Mouse (Mus musculus) neural tube, embryonic 15.5 days (tissue): ENCODE results near the gene Hbb-bh2. TPM values are rescaled to one million over a fixed set of nuclear protein-coding genes. Genes with fewer than 3 reads are reported as not detected.
"Not testable (repeated sequence)": the region's sequence is repeated elsewhere in the genome, so short reads cannot be mapped to it uniquely, and the experiment has no call there.

Source experiments
- ATAC-seq: fragments of 200-750 bp; cut with Nextera tagmentation; 2 replicates; pipeline ENCODE4 v1.8.0; 2017; ENCODE audit warnings: mild to moderate bottlenecking, moderate TSS enrichment, moderate library complexity; ENCODE audit not compliant: low FRiP score
- H3K27ac ChIP-seq: fragments of 300-500 bp; sonication (generic); replicated peaks from 2 replicates; pipeline ENCODE4 v1.5.1; 2015; ENCODE audit warnings: mild to moderate bottlenecking, inconsistent platforms
- H3K27me3 ChIP-seq: fragments of 300-500 bp; sonication (generic); replicated peaks from 2 replicates; pipeline ENCODE4 v1.6.1; 2015; ENCODE audit warnings: inconsistent platforms
- H3K36me3 ChIP-seq: fragments of 300-500 bp; sonication (generic); 2 replicates; pipeline ENCODE4 v1.6.1; 2015; ENCODE audit warnings: inconsistent platforms
- H3K4me1 ChIP-seq: fragments of 300-500 bp; sonication (generic); 2 replicates; pipeline ENCODE4 v1.6.1; 2015; ENCODE audit warnings: inconsistent platforms
- H3K4me2 ChIP-seq: fragments of 300-500 bp; sonication (generic); 2 replicates; pipeline ENCODE4 v1.6.1; 2015; ENCODE audit warnings: inconsistent platforms, mild to moderate bottlenecking, moderate library complexity
- H3K4me3 ChIP-seq: fragments of 300-500 bp; sonication (generic); replicated peaks from 2 replicates; pipeline ENCODE4 v1.5.1; 2015; ENCODE audit warnings: mild to moderate bottlenecking, inconsistent platforms
- H3K9ac ChIP-seq: fragments of 300-500 bp; sonication (generic); replicated peaks from 2 replicates; pipeline ENCODE4 v1.6.1; 2015; ENCODE audit warnings: mild to moderate bottlenecking, inconsistent platforms
- H3K9me3 ChIP-seq: fragments of 300-500 bp; sonication (generic); replicated peaks from 2 replicates; pipeline ENCODE4 v1.6.1; 2016; ENCODE audit warnings: inconsistent platforms
- WGBS: fragments of 180-500 bp; shearing (Covaris S2); methylation state at CpG from one replicate; pipeline ENCODE4 v1.1.7; 2015; ENCODE audit warnings: mixed read lengths; 5-methylcytosine and 5-hydroxymethylcytosine counted together
- polyA plus RNA-seq: library from polyadenylated mRNA; unstranded; fragments of >200 nt; fragmentation: Nextera tagmentation; extraction: Ambion mirVana; gene quantifications from 2 replicates; pipeline ENCODE4 v1.2.1, GENCODE M21; 2015

Gene Hbb-bh2
- polyA plus RNA-seq, 1 experiment from 2014 or later: not detected

DNA sequence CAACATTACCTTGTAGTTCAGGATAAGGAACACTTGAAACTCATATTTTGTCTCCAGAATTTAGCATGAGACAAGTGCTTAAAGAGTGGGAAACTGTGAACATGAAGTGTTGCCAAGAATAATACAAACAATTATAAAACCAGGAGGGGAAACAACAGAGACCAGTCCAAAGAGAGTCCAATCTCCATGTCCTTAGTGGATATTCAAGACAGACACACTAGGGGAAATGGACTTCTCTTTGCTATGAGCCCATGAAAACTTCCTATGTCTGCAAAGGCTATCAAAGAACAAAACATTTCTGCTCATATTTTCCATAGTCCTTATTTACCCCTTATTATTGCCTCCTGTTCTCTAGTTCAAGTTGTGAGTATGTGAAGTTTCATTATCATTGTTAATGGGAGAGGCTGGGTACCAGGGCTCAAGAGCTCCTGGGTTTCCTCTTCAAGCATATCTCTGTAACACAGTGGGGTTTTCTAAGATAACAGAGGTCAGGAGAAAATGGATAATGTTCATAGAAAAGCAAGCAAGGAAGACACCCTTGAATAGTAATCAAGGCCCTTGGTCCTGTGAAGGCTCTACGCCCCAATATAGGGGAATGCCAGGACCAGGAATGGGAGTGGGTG, 29.0 kb downstream of the Hbb-bh2 start:
- H3K4me3 ChIP-seq: no peak overlapping the region
- H3K36me3 ChIP-seq: no peaks in the 10 kb centered on the region
- no peak overlapping the region for H3K9ac ChIP-seq
- H3K27ac ChIP-seq: no peak overlapping the region
- no peak for ATAC-seq
- H3K4me2 ChIP-seq: no peak overlapping the region
- 89% methylated on average over 1 of the region's 1 CpGs for WGBS
- H3K4me1 ChIP-seq: no peaks in the 10 kb centered on the region
- H3K27me3 ChIP-seq: no peaks in the 10 kb centered on the region
- no peaks in the 10 kb centered on the region for H3K9me3 ChIP-seq

DNA sequence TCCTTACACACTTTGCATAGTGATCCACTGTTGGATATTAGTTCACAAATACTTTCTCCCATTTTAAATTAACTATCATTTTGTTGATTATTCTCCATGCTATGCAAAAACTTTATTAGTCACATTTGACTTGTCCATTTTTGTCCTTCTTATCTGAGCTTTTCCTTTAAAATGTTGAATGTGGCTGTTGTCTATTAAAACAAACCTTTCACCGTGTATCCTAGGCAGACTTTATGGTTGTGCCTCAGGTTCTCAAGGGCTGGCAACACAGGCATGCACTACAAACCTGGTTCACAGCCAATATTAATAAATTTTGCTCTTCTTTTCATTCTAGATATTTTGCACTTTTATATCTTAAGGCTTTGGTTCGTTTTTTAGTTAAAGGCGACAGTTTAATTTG, 29.6 kb downstream of the Hbb-bh2 start:
- H3K4me1 ChIP-seq: no peaks in the 10 kb centered on the region
- ATAC-seq: no peak
- no peaks in the 10 kb centered on the region for H3K27me3 ChIP-seq
- no peak overlapping the region for H3K4me2 ChIP-seq
- no peaks in the 10 kb centered on the region for H3K9me3 ChIP-seq
- H3K9ac ChIP-seq: no peak overlapping the region
- no peak overlapping the region for H3K27ac ChIP-seq
- 86% methylated on average over 3 of the region's 3 CpGs for WGBS
- H3K4me3 ChIP-seq: no peak overlapping the region
- H3K36me3 ChIP-seq: no peaks in the 10 kb centered on the region

DNA sequence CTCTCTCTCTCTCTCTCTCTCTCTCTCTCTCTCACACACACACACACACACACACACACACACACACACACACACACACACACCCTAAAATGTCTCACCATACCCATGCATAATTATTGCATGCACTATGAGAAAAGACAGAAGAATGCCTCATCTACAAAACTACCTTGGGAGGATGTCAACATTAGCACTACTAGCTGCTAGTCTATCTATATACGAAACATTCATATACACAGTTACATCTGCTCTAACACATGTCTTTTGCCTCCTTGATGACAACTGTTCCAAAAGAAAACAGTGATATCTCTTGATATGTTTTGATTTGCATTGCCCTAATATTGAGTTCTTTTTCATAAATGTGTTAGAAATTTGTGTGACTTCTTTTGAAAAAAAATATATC, 30.0 kb downstream of the Hbb-bh2 start:
- Histone ChIP-seq H3K27ac (no peak overlapping the region), H3K27me3 (no peaks in the 10 kb centered on the region), H3K9me3 (no peaks in the 10 kb centered on the region), H3K4me3 (no peak overlapping the region), H3K4me2 (no peak overlapping the region), H3K9ac (no peak overlapping the region), H3K4me1 (no peaks in the 10 kb centered on the region), H3K36me3 (no peaks in the 10 kb centered on the region)
- 81% methylated on average over 1 of the region's 1 CpGs for WGBS
- ATAC-seq: no peak

DNA sequence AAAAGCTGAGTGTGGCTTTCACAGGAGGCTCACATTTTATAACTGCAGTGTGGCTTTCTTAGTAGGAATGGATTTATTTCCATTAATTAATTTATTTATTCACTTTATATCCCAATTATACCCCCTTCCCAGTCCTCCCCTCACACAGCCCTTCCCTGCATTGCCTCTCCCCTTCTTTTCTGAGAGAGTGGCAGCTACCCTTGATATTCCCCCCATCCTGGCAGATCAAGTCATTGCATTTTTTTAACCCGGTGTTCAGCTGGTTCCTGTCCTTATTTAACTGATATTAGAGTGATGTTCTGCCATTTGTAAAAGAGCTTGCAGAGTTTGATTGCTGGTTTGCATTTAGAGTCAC, 30.5 kb downstream of the Hbb-bh2 start:
- Histone ChIP-seq H3K9ac (no peak overlapping the region), H3K27ac (no peak overlapping the region), H3K27me3 (no peaks in the 10 kb centered on the region), H3K4me3 (no peak overlapping the region), H3K9me3 (no peaks in the 10 kb centered on the region), H3K36me3 (no peaks in the 10 kb centered on the region), H3K4me2 (no peak overlapping the region), H3K4me1 (no peaks in the 10 kb centered on the region)
- 76% methylated on average over 1 of the region's 1 CpGs for whole genome bisulfite sequencing
- ATAC-seq: no peak

DNA sequence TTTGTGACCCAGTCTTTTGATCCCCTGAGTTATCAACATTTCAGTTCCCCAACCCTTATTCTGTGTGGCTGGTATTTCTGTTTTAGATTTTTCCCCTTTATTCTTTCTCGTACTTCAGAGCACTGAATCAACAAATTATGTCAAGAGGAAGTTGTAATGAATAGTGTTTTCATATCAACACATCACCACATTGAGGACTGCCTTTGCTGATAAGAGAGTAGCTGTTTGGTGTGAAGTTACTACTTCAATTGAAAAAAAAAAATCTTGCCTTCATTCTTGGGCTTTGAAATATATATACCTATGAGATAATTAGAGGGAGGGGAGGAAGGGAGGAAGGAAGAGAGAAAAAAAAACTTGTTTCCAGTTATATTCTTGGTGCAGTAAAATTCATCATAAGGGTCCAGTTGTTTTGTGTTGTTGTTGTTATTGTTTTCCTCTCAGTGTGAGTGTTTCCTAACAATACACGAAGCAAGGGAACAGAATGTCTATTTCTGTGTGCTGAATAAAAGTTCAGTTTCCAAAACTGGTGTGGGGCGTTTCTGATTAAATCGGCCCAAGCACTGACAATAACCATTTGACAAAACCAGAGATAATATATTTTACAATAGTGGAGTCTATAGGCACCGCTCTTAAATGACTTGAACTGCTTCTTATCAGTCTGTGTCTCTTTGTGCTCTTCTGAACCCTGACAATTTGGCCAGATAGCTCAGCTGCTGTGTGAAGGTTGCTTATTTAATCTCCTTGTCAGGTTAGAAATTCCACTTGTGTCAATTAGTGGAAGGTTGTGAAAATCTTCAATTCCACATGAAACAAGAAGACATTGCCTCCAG, 31.1 kb downstream of the Hbb-bh2 start:
- no peak overlapping the region for H3K4me3 ChIP-seq
- H3K9ac ChIP-seq: no peak overlapping the region
- 72% methylated on average over 5 of the region's 5 CpGs for WGBS
- no peak overlapping the region for H3K27ac ChIP-seq
- no peaks in the 10 kb centered on the region for H3K9me3 ChIP-seq
- no peak for ATAC-seq
- H3K4me2 ChIP-seq: no peak overlapping the region
- no peaks in the 10 kb centered on the region for H3K27me3 ChIP-seq
- H3K4me1 ChIP-seq: no peaks in the 10 kb centered on the region
- H3K36me3 ChIP-seq: no peaks in the 10 kb centered on the region

DNA sequence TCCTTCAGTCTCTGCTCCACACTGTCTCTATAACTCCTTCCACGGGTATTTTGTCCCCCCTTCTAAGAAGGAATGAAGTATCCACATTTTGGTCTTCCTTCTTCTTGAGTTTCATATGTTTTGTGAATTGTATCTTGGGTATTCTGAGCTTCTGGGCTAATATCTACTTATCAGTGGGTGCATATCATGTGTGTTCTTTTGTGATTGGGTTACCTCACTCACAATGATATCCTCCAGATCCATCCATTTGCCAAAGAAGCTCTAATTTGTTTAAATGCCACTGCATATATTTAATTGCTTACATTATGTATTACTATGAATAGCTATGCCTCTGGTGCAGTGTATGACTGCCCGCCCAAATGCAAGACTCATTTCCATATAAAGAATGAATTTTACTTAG, 32.2 kb downstream of the Hbb-bh2 start:
- not testable (repeated sequence) for ATAC-seq, H3K9me3 ChIP-seq, H3K27me3 ChIP-seq, H3K4me1 ChIP-seq, H3K27ac ChIP-seq, H3K4me2 ChIP-seq, H3K36me3 ChIP-seq, H3K9ac ChIP-seq, H3K4me3 ChIP-seq
- 86% methylated on average over 2 of the region's 2 CpGs for WGBS

DNA sequence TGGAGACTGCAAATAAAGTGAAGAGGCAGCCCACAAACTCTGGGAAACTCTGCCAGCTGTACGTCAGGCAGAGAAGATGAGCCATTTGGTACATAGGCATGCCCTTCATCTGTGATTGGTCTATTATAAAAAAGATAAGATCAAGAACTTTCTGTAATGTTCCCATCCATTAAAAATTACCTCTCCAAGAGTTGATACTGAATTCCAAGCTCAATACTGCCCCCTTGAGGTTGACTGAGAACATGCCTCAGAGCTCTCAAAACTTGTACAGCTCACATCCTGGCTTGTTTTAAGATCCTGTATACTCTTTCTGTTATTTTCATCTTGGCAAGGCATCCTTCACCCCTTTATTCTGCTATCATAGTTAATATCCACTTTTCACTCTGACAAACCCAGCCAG, 33.5 kb downstream of the Hbb-bh2 start:
- Histone ChIP-seq H3K9ac (no peak overlapping the region), H3K4me2 (no peak overlapping the region), H3K4me1 (no peaks in the 10 kb centered on the region), H3K9me3 (no peaks in the 10 kb centered on the region), H3K36me3 (no peaks in the 10 kb centered on the region), H3K4me3 (no peak overlapping the region), H3K27me3 (no peaks in the 10 kb centered on the region), H3K27ac (no peak overlapping the region)
- ATAC-seq: no peak
- 75% methylated on average over 1 of the region's 1 CpGs for WGBS

DNA sequence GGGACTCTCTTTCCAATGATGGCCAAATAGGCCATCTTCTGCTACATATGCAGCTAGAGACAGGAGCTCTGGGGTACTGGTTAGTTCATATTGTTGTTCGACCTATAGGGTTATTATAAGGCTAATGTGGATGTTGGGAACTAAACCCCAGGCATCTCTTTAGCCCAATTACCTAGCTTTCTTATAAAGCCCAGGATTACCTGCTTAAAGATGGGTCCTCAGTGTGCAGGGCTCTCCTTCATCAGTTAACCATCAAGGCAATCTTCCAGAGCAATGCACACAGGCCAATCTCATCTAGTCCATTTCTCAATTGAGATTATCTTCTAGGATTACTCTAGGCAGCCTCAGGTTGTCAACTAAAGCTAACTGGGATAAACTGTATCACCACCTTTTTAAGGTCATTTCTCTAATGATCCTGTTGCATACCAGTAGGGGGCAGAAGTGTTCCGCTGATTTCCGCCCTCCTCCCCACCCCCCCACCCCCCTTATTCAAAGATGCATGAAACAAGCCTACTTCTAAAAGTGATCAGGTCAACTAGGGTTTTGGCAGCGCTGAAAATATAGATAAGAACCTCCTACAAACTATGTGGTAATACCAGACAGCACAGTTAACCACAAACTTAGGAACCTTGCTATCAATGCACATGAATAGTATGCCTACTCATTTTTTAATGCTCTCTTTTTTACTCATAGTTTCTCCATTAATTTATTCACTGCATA, 47.5 kb downstream of the Hbb-bh2 start:
- Histone ChIP-seq H3K36me3 (no peaks in the 10 kb centered on the region), H3K4me1 (no peaks in the 10 kb centered on the region), H3K27ac (no peak overlapping the region), H3K27me3 (no peaks in the 10 kb centered on the region), H3K9ac (no peak overlapping the region), H3K4me3 (no peak overlapping the region), H3K9me3 (no peaks in the 10 kb centered on the region), H3K4me2 (no peak overlapping the region)
- 41% methylated on average over 4 of the region's 4 CpGs for WGBS
- no peak for ATAC-seq

DNA sequence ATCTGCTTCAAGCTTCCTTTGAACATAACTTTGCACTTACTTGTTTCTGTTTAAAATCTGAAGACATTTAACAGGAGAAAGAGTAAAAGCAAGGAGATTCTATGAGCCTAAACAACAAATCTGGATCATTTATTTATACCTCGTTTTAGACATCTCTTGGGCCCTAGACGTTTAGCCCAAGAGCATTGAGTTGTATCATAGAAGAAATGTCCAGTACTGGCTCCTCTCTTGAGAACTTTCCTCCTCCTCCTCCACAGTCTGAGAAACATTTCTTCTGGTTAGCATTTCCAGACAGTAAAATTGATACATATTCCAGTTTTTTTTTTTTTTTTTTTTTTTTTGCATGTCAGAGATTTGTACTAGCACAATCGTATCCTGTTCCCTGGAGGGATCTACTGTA, 48.6 kb downstream of the Hbb-bh2 start, which contains the start of gene Olfr67:
Gene Olfr67, minus strand, starts transcription at position 101 of the 400 bp plus-strand sequence.
- H3K27ac ChIP-seq: no peak within 1 kb of the TSS
- 86% methylated on average over 3 of the region's 3 CpGs for WGBS
- ATAC-seq: no peak
- no peaks in the 10 kb centered on the region for H3K36me3 ChIP-seq
- no peaks in the 10 kb centered on the region for H3K9me3 ChIP-seq
- no peak within 1 kb of the TSS for H3K4me3 ChIP-seq
- H3K9ac ChIP-seq: no peak within 1 kb of the TSS
- H3K4me1 ChIP-seq: no peaks in the 10 kb centered on the region
- H3K27me3 ChIP-seq: no peaks in the 10 kb centered on the region
- H3K4me2 ChIP-seq: no peak within 1 kb of the TSS

Other genes with a start within 250 kb of the Hbb-bh2 start
- gene Olfr619, start 239.9 kb downstream of the Hbb-bh2 start, polyA plus RNA-seq: not detected in 2 replicates
- gene Olfr620, start 228.0 kb downstream of the Hbb-bh2 start, polyA plus RNA-seq: not detected in 2 replicates
- not detected in 2 replicates for gene Olfr622, start 197.8 kb downstream of the Hbb-bh2 start, polyA plus RNA-seq
- not detected in 2 replicates for gene Olfr623, start 176.8 kb downstream of the Hbb-bh2 start, polyA plus RNA-seq
- gene Olfr624, start 169.3 kb downstream of the Hbb-bh2 start, polyA plus RNA-seq: 0.03 TPM in 1 of 2 replicates, not detected in the other
- not detected in 2 replicates for gene Olfr625-ps1, start 157.8 kb downstream of the Hbb-bh2 start, polyA plus RNA-seq
- not detected in 2 replicates for gene Olfr243, start 125.8 kb downstream of the Hbb-bh2 start, polyA plus RNA-seq
- not detected in 2 replicates for gene Olfr628, start 110.1 kb downstream of the Hbb-bh2 start, polyA plus RNA-seq
- not detected in 2 replicates for gene Olfr629, start 95.6 kb downstream of the Hbb-bh2 start, polyA plus RNA-seq
- gene Olfr630, start 83.2 kb downstream of the Hbb-bh2 start, polyA plus RNA-seq: not detected in 2 replicates
- gene Olfr69, start 68.9 kb downstream of the Hbb-bh2 start, polyA plus RNA-seq: not detected in 2 replicates
- gene Olfr68, start 60.8 kb downstream of the Hbb-bh2 start, polyA plus RNA-seq: not detected in 2 replicates
- not detected in 2 replicates for gene Olfr67, start 48.7 kb downstream of the Hbb-bh2 start, polyA plus RNA-seq
- 1,593 and 1,794 TPM in 2 replicates for gene Hbb-bt, start 26.5 kb downstream of the Hbb-bh2 start, polyA plus RNA-seq
- 4,647 and 5,279 TPM in 2 replicates for gene Hbb-bs, start 12.4 kb downstream of the Hbb-bh2 start, polyA plus RNA-seq
- 1.5 and 2.4 TPM in 2 replicates for gene Hbb-bh1, start 2.6 kb upstream of the Hbb-bh2 start, polyA plus RNA-seq
- gene Hbb-y, start 12.7 kb upstream of the Hbb-bh2 start, polyA plus RNA-seq: 141 and 250 TPM in 2 replicates
- not detected in 2 replicates for gene Olfr66, start 45.7 kb upstream of the Hbb-bh2 start, polyA plus RNA-seq
- not detected in 2 replicates for gene Olfr64, start 54.0 kb upstream of the Hbb-bh2 start, polyA plus RNA-seq
- gene Olfr65, start 63.0 kb upstream of the Hbb-bh2 start, polyA plus RNA-seq: not detected in 2 replicates
- gene Olfr631, start 88.3 kb upstream of the Hbb-bh2 start, polyA plus RNA-seq: not detected in 2 replicates
- not detected in 2 replicates for gene Olfr632, start 93.8 kb upstream of the Hbb-bh2 start, polyA plus RNA-seq
- not detected in 2 replicates for gene Olfr633, start 103.9 kb upstream of the Hbb-bh2 start, polyA plus RNA-seq
- gene Olfr635, start 130.6 kb upstream of the Hbb-bh2 start, polyA plus RNA-seq: 0.03 TPM in 1 of 2 replicates, not detected in the other
- gene Olfr638, start 158.2 kb upstream of the Hbb-bh2 start, polyA plus RNA-seq: not detected in 2 replicates
- gene Olfr639, start 176.8 kb upstream of the Hbb-bh2 start, polyA plus RNA-seq: 0.03 TPM in 1 of 2 replicates, not detected in the other
- not detected in 2 replicates for gene Olfr640, start 185.1 kb upstream of the Hbb-bh2 start, polyA plus RNA-seq
- gene Olfr641, start 194.9 kb upstream of the Hbb-bh2 start, polyA plus RNA-seq: not detected in 2 replicates
- not detected in 2 replicates for gene Olfr642, start 212.1 kb upstream of the Hbb-bh2 start, polyA plus RNA-seq
- not detected in 2 replicates for gene 4930516K23Rik, start 220.9 kb upstream of the Hbb-bh2 start, polyA plus RNA-seq
- not detected in 2 replicates for gene Olfr644, start 231.3 kb upstream of the Hbb-bh2 start, polyA plus RNA-seq
- gene Olfr645, start 244.9 kb upstream of the Hbb-bh2 start, polyA plus RNA-seq: not detected in 2 replicates